Mouse (Mus musculus): Measurements from ENCODE around the gene Dync1i1.

The Dync1i1 gene

GRCm38 (mm10) chr6:5854048-5854836 is 128.8 kb downstream of the Dync1i1 start:
- no peak for DNase-seq (ENCODE audit: extremely low spot score, low read depth, low spot score)

- no peak for DNase-seq (ENCODE audit: extremely low spot score, low read depth, low spot score)
These were observed 130.1 kb downstream of the Dync1i1 start for GRCm38 (mm10) chr6:5855526-5855925.

- DNase-seq (ENCODE audit: extremely low spot score, low read depth, low spot score) = peak; percentile 33
These were observed 132.9 kb downstream of the Dync1i1 start for GRCm38 (mm10) chr6:5858371-5858770.

- no peak for DNase-seq (ENCODE audit: extremely low spot score, low read depth, low spot score)
These were observed 133.6 kb downstream of the Dync1i1 start for GRCm38 (mm10) chr6:5858901-5859598.

- no peak for DNase-seq (ENCODE audit: extremely low spot score, low read depth, low spot score)
These were observed 134.2 kb downstream of the Dync1i1 start for GRCm38 (mm10) chr6:5859630-5860029.

- no peak for DNase-seq (ENCODE audit: extremely low spot score, low read depth, low spot score)
These were observed 140.7 kb downstream of the Dync1i1 start for GRCm38 (mm10) chr6:5866091-5866490.

GRCm38 (mm10) chr6:5867221-5867620 is 141.8 kb downstream of the Dync1i1 start:
- no peak for DNase-seq (ENCODE audit: extremely low spot score, low read depth, low spot score)

GRCm38 (mm10) chr6:5871060-5871459 is 145.6 kb downstream of the Dync1i1 start:
- no peak for DNase-seq (ENCODE audit: extremely low spot score, low read depth, low spot score)

GRCm38 (mm10) chr6:5871581-5872298 is 146.3 kb downstream of the Dync1i1 start:
- no peak for DNase-seq (ENCODE audit: extremely low spot score, low read depth, low spot score)

- DNase-seq (ENCODE audit: extremely low spot score, low read depth, low spot score) = no peak
These were observed 163.9 kb downstream of the Dync1i1 start for GRCm38 (mm10) chr6:5889341-5889740.

- DNase-seq (ENCODE audit: extremely low spot score, low read depth, low spot score) = no peak
These were observed 185.9 kb downstream of the Dync1i1 start for GRCm38 (mm10) chr6:5911295-5911694.

- no peak for DNase-seq (ENCODE audit: extremely low spot score, low read depth, low spot score)
These were observed 189.6 kb downstream of the Dync1i1 start for GRCm38 (mm10) chr6:5915028-5915427.

- no peak for DNase-seq (ENCODE audit: extremely low spot score, low read depth, low spot score)
These were observed 195.2 kb downstream of the Dync1i1 start for GRCm38 (mm10) chr6:5920670-5921069.

GRCm38 (mm10) chr6:5922676-5923075 is 197.2 kb downstream of the Dync1i1 start:
- no peak for DNase-seq (ENCODE audit: extremely low spot score, low read depth, low spot score)

- DNase-seq (ENCODE audit: extremely low spot score, low read depth, low spot score) = no peak
These were observed 197.7 kb downstream of the Dync1i1 start for GRCm38 (mm10) chr6:5923148-5923547.

- DNase-seq (ENCODE audit: extremely low spot score, low read depth, low spot score) = no peak
These were observed 204.7 kb downstream of the Dync1i1 start for GRCm38 (mm10) chr6:5930140-5930539.

- no peak for DNase-seq (ENCODE audit: extremely low spot score, low read depth, low spot score)
These were observed 210.3 kb downstream of the Dync1i1 start for GRCm38 (mm10) chr6:5935587-5936353.

GRCm38 (mm10) chr6:5949812-5950392 is 224.5 kb downstream of the Dync1i1 start:
- no peak for DNase-seq (ENCODE audit: extremely low spot score, low read depth, low spot score)

- no peak for DNase-seq (ENCODE audit: extremely low spot score, low read depth, low spot score)
These were observed 231.0 kb downstream of the Dync1i1 start for GRCm38 (mm10) chr6:5956316-5956913.

GRCm38 (mm10) chr6:5960728-5961127 is 235.3 kb downstream of the Dync1i1 start:
- no peak for DNase-seq (ENCODE audit: extremely low spot score, low read depth, low spot score)

Measured in hindlimb bud, embryonic 11.5 days (tissue).